Mouse (Mus musculus) midbrain, embryonic 11.5 days (tissue): ENCODE measurements around the gene Cln5. TPM values are rescaled to one million over a fixed set of nuclear protein-coding genes. Genes with fewer than 3 reads are reported as not detected.

ENCODE experiments used
- ATAC-seq: fragments of 200-750 bp; cut with Nextera tagmentation; 2 replicates; pipeline ENCODE4 v1.8.0; 2017; ENCODE audit warnings: moderate TSS enrichment, moderate library complexity; ENCODE audit not compliant: low FRiP score
- DNase-seq: peaks from one replicate; pipeline ENCODE4 v3.0.0; 2015; ENCODE audit warnings: low spot score; ENCODE audit errors: missing footprints
- H3K27ac ChIP-seq: fragments of 300-500 bp; sonication (generic); 2 replicates; pipeline ENCODE4 v1.5.1; 2014; ENCODE audit warnings: low read depth, low read length
- H3K27me3 ChIP-seq: fragments of 300-500 bp; sonication (generic); 2 replicates; pipeline ENCODE4 v1.6.1; 2014; ENCODE audit warnings: mild to moderate bottlenecking, low read length, moderate library complexity, mixed read lengths; ENCODE audit not compliant: control insufficient read depth, insufficient read depth
- H3K36me3 ChIP-seq: fragments of 300-500 bp; sonication (generic); 2 replicates; pipeline ENCODE4 v1.6.1; 2014; ENCODE audit warnings: mild to moderate bottlenecking, low read length, moderate library complexity, mixed read lengths; ENCODE audit not compliant: control insufficient read depth, insufficient read depth
- H3K4me1 ChIP-seq: fragments of 300-500 bp; sonication (generic); 2 replicates; pipeline ENCODE4 v1.6.1; 2014; ENCODE audit warnings: low read length; ENCODE audit not compliant: control insufficient read depth, insufficient read depth
- H3K4me2 ChIP-seq: fragments of 300-500 bp; sonication (generic); 2 replicates; pipeline ENCODE4 v1.6.1; 2014; ENCODE audit warnings: mild to moderate bottlenecking, moderate library complexity
- H3K4me3 ChIP-seq: fragments of 300-500 bp; sonication (generic); 2 replicates; pipeline ENCODE4 v1.5.1; 2014; ENCODE audit warnings: low read depth, low read length
- H3K9ac ChIP-seq: fragments of 300-500 bp; sonication (generic); 2 replicates; pipeline ENCODE4 v1.6.1; 2014; ENCODE audit warnings: low read length
- H3K9me3 ChIP-seq: fragments of 300-500 bp; sonication (generic); 2 replicates; pipeline ENCODE4 v1.6.1; 2016; ENCODE audit warnings: low read length; ENCODE audit not compliant: control insufficient read depth
- WGBS: fragments of 180-500 bp; shearing (Covaris S2); extraction: QIAGEN DNeasy Blood & Tissue Kit; methylation state at CpG from one replicate; pipeline ENCODE4 v1.1.7; 2014; 5-methylcytosine and 5-hydroxymethylcytosine counted together
- polyA plus RNA-seq: library from polyadenylated mRNA; unstranded; fragments of >200 nt; fragmentation: Nextera tagmentation; extraction: Ambion mirVana; gene quantifications from 2 replicates; pipeline ENCODE4 v1.2.1, GENCODE M21; 2014

Gene Cln5
- polyA plus RNA-seq, 1 experiment from 2014 or later = 27.1 TPM

- H3K27me3 ChIP-seq = no peaks in the 10 kb centered on the region
- no peak overlapping the region for H3K27ac ChIP-seq
- no peaks in the 10 kb centered on the region for H3K4me1 ChIP-seq
- DNase-seq = peak; percentile 70
- H3K9me3 ChIP-seq = no peaks in the 10 kb centered on the region
- H3K36me3 ChIP-seq = no peaks in the 10 kb centered on the region
- no peak for ATAC-seq
- no peak overlapping the region for H3K9ac ChIP-seq
- H3K4me2 ChIP-seq = no peak overlapping the region
- no peak overlapping the region for H3K4me3 ChIP-seq
- 85% methylated on average over 13 of the region's 13 CpGs for WGBS
Measured at GRCm38 (mm10) chr14:103054731-103055130, 15.3 kb upstream of the Cln5 start.

DNA sequence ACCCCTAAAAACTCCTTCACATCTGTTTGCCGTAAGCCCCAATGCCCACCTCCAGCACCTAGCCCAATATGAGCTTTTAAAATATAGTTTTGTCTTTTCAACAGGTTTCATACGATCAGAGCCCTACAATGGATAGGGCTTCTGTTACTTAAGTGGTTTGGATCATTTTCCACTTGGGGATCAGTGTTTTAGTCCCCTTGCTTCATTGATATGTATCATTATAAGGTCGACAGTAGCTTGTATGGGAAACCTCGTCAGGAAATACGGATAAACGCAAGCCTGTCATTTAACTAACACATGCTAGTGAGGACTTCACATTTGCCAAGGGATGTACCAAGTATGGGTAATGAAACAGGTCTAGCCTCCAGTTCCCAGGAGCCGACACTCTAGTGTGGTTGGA, 13.4 kb upstream of the Cln5 start:
- H3K9ac ChIP-seq = no peak overlapping the region
- no peaks in the 10 kb centered on the region for H3K4me1 ChIP-seq
- H3K27ac ChIP-seq = no peak overlapping the region
- WGBS = 93% methylated on average over 7 of the region's 7 CpGs
- H3K27me3 ChIP-seq = no peaks in the 10 kb centered on the region
- no peak overlapping the region for H3K4me2 ChIP-seq
- H3K36me3 ChIP-seq = no peaks in the 10 kb centered on the region
- H3K9me3 ChIP-seq = no peaks in the 10 kb centered on the region
- H3K4me3 ChIP-seq = no peak overlapping the region
- peak; percentile 73 for DNase-seq
- no peak for ATAC-seq

DNA sequence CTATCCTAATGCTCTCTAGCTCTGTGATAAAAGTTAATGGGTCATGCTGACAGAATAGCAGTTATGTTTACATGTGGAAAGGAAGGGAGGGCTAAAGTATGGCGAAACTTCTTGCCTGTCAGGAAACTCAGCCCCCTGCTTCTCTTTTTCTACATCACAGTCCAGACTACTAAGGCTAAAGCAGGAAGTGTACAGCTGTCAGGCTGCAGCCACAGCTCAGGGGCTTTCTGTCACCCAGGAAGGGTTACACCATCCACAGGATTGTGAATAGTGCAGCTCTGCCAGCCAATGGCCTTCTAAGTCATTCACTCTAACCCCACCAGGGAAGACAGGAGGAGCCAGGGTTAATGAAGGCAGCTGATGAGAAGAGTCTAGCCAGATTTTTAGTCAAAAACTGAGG, 11.0 kb upstream of the Cln5 start:
- H3K36me3 ChIP-seq = no peaks in the 10 kb centered on the region
- no peaks in the 10 kb centered on the region for H3K27me3 ChIP-seq
- no peak overlapping the region for H3K27ac ChIP-seq
- H3K4me2 ChIP-seq = no peak overlapping the region
- WGBS = 81% methylated on average over 1 of the region's 1 CpGs
- DNase-seq = peak; percentile 21
- H3K9me3 ChIP-seq = no peaks in the 10 kb centered on the region
- no peaks in the 10 kb centered on the region for H3K4me1 ChIP-seq
- no peak overlapping the region for H3K4me3 ChIP-seq
- ATAC-seq = no peak
- H3K9ac ChIP-seq = no peak overlapping the region

DNA sequence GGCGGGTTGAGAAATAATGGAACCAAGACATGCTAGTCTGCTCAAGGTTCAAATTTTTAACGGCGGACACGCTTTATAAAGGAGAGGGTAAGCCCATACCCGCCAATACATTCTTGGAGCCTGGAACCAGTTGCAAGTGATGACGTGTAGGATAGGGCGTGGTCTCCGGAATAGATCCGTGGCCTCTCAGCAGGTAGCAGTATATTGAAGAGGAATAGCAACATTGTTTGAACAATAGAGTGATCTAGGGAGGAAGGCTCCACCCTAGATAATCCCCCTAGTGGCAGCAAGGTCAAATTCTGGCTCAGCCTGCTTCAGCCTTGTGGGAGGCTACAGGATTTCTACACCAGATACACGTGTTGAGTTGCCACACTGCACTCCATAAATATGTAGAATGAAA, 10.5 kb upstream of the Cln5 start:
- Histone ChIP-seq H3K4me2 (no peak overlapping the region), H3K27ac (no peak overlapping the region), H3K9ac (no peak overlapping the region), H3K4me3 (no peak overlapping the region), H3K4me1 (no peaks in the 10 kb centered on the region), H3K36me3 (no peaks in the 10 kb centered on the region), H3K9me3 (no peaks in the 10 kb centered on the region), H3K27me3 (no peaks in the 10 kb centered on the region)
- ATAC-seq (no peak), DNase-seq (peak; percentile 23)
- 83% methylated on average over 10 of the region's 10 CpGs for whole genome bisulfite sequencing

DNA sequence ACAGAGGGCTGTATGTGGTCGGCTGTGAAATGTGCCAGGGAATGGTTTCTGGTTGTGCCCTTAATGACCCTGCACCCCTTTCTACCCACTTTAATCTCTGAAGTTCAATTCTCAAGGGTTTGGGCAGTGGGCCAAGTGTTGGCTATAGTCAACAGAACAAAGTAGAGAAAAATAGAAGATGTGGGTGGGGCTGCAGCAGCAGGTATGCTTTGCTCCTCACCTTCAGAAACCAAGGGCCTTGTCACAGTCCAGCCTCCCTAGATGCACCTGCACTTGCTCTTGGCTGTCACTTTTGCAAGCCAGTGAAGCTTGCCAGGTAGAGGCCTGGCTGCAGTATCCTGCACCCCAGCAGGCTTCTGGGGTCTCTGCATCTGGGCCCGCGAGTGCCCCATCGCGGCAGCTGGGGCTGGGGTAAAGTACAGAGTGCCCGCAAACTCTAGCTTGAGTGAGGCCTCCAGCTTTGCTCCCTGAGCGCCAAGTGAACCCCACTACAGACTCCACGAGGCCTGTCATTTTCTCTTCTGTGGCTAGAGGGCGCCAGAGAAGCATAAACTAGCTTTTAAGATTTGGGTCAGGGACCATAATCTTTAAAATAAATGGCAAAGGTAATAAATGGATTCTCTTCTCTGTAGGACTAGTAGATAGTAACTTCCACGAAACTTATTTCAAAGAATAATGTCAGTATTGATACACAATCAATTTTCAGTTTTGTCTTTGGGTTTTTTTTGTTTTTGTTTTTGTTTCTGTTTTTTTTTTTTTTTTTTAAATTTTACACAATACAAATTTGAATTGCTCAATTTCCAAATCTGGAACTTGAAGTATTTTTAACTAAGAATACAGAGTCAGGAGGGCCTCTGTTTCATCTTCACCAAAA, 4.5 kb upstream of the Cln5 start:
- H3K4me2 ChIP-seq = no peak overlapping the region
- 13% methylated on average over 10 of the region's 10 CpGs for WGBS
- no peak overlapping the region for H3K4me3 ChIP-seq
- no peak overlapping the region for H3K27ac ChIP-seq
- peaks cover 3% of the 10 kb centered on the region; the same call in 1 of the 2 replicates for H3K4me1 ChIP-seq
- H3K36me3 ChIP-seq = no peaks in the 10 kb centered on the region
- DNase-seq (peak; percentile 97), ATAC-seq (no peak)
- H3K9ac ChIP-seq = no peak overlapping the region
- H3K9me3 ChIP-seq = no peaks in the 10 kb centered on the region
- H3K27me3 ChIP-seq = no peaks in the 10 kb centered on the region

DNA sequence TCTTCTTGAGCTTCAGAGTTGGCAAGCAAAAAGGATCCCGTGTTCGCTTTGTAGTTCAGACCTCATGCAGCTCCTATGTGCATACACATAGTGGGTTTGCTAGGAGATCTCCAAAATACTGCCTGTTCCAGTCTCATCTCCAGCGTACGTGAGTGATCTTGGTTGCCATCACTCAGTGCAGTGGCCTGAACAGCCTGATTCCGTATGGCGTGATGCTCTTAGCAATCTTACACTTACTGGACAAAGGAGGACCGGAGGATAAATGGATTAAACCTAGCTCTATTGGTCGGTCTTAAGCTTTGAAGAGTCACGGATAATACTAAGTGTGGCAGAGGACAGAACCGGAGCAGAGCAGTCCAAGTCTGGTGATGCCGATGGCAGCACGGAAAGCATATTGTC, 552 bp upstream of the Cln5 start:
- H3K9ac ChIP-seq = peak overlapping the region; percentile 72
- peak overlapping the region; percentile 67 for H3K4me3 ChIP-seq
- 0 out of 2 replicates have a peak, but pooled peaks cover 2% of the 10 kb centered on the region for H3K36me3 ChIP-seq
- ATAC-seq (no peak), DNase-seq (no peak)
- no peaks in the 10 kb centered on the region for H3K9me3 ChIP-seq
- 12% methylated on average over 12 of the region's 12 CpGs for WGBS
- H3K4me1 ChIP-seq = peaks cover 6% of the 10 kb centered on the region; the same call in 1 of the 2 replicates
- peak overlapping the region; percentile 68 for H3K4me2 ChIP-seq
- no peaks in the 10 kb centered on the region for H3K27me3 ChIP-seq
- 0 out of 2 replicates have a peak overlapping the region, but pooled peaks have one; percentile 37 for H3K27ac ChIP-seq

DNA sequence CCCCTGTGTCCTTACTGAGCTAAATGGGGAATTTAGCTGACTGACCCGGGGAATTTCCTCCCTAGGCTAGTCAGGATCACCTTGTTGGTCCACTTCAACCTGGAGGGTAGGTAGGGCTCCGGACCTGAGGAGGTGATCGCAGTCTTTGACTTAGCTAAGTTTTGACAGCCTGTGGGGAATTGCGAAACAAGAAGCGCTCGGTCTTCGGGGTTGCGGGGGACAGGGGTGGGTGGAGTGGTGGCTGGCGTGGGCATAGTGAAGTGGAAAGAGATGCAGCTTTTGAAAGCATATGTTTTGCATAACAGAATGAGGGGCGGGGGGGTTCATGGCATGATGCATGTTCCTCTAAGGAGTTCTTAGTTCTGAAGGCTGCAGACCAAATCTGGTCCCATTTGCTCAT, 774 bp downstream of the Cln5 start:
- WGBS = 5% methylated on average over 10 of the region's 10 CpGs
- Histone ChIP-seq H3K27ac (no peak overlapping the region), H3K9me3 (no peaks in the 10 kb centered on the region), H3K36me3 (0 out of 2 replicates have a peak, but pooled peaks cover 2% of the 10 kb centered on the region), H3K4me2 (peak overlapping the region; percentile 68), H3K9ac (peak overlapping the region; percentile 72), H3K27me3 (no peaks in the 10 kb centered on the region), H3K4me3 (peak overlapping the region; percentile 67), H3K4me1 (peaks cover 6% of the 10 kb centered on the region; the same call in 1 of the 2 replicates)
- DNase-seq (no peak), ATAC-seq (0 out of 2 replicates have a peak, but pooled peaks have one; percentile 0)

DNA sequence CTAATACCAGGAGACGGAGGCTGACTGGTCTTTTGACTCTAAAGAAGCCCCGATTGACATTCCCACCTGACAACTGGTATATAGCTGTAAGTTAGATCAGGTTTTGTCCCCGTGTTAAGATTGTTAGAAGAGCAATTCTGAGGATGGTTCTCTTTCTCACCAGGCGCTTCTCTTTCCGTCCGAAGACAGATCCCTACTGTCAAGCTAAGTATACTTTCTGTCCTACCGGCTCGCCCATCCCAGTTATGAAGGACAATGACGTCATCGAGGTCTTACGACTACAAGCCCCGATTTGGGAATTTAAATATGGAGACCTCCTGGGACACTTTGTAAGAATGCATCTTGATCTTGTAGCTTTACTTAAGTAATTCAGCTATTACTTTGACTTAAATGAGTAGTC, 1.5 kb downstream of the Cln5 start:
- Histone ChIP-seq H3K4me2 (no peak overlapping the region), H3K27me3 (no peaks in the 10 kb centered on the region), H3K9me3 (no peaks in the 10 kb centered on the region), H3K4me1 (peaks cover 6% of the 10 kb centered on the region; the same call in 1 of the 2 replicates), H3K9ac (no peak overlapping the region), H3K27ac (no peak overlapping the region), H3K4me3 (no peak overlapping the region), H3K36me3 (0 out of 2 replicates have a peak, but pooled peaks cover 2% of the 10 kb centered on the region)
- no peak for ATAC-seq
- 96% methylated on average over 12 of the region's 12 CpGs for WGBS
- peak; percentile 74 for DNase-seq

GRCm38 (mm10) chr14:103072731-103073130, 2.7 kb downstream of the Cln5 start:
- no peak overlapping the region for H3K9ac ChIP-seq
- peaks cover 6% of the 10 kb centered on the region; the same call in 1 of the 2 replicates for H3K4me1 ChIP-seq
- ATAC-seq (no peak), DNase-seq (peak; percentile 33)
- H3K27ac ChIP-seq = no peak overlapping the region
- 0 out of 2 replicates have a peak, but pooled peaks cover 2% of the 10 kb centered on the region for H3K36me3 ChIP-seq
- H3K4me2 ChIP-seq = no peak overlapping the region
- no peaks in the 10 kb centered on the region for H3K9me3 ChIP-seq
- WGBS = 92% methylated on average over 4 of the region's 4 CpGs
- no peaks in the 10 kb centered on the region for H3K27me3 ChIP-seq
- H3K4me3 ChIP-seq = no peak overlapping the region
